Mouse (Mus musculus) embryonic facial prominence, embryonic 10.5 days (tissue): ENCODE measurements at regions not wholly inside any gene's neighbourhood (a gene's known extent, or its start where the extent isn't known, plus 50 kb on each side); places are given as distances from the start of the nearest gene placed in this dataset.

Experiments used
- DNase-seq: peaks from one replicate; pipeline ENCODE4 v3.0.0-alpha.2; 2017; ENCODE audit warnings: low spot score
- H3K27ac ChIP-seq: fragments of 300-500 bp; sonication (generic); replicated peaks from 2 replicates; pipeline ENCODE4 v1.5.1; 2016; ENCODE audit warnings: mild to moderate bottlenecking
- H3K27me3 ChIP-seq: fragments of 300-500 bp; sonication (generic); replicated peaks from 2 replicates; pipeline ENCODE4 v1.6.1; 2016; ENCODE audit warnings: low read depth, mild to moderate bottlenecking; ENCODE audit not compliant: poor library complexity, severe bottlenecking
- H3K36me3 ChIP-seq: fragments of 300-500 bp; sonication (generic); replicated peaks from 2 replicates; pipeline ENCODE4 v1.6.1; 2016; ENCODE audit warnings: mild to moderate bottlenecking, moderate library complexity
- H3K4me1 ChIP-seq: fragments of 300-500 bp; sonication (generic); 2 replicates; pipeline ENCODE4 v1.6.1; 2016
- H3K4me3 ChIP-seq: fragments of 300-500 bp; sonication (generic); 2 replicates; pipeline ENCODE4 v1.5.1; 2016; ENCODE audit warnings: mild to moderate bottlenecking, moderate library complexity
- H3K9me3 ChIP-seq: fragments of 300-500 bp; sonication (generic); 2 replicates; pipeline ENCODE4 v1.6.1; 2016; ENCODE audit warnings: mild to moderate bottlenecking
- WGBS: fragments of 180-500 bp; shearing (Covaris S2); methylation state at CpG from one replicate; pipeline ENCODE4 v1.1.7; 2016; 5-methylcytosine and 5-hydroxymethylcytosine counted together

- Histone ChIP-seq H3K27ac (no peak overlapping the region), H3K36me3 (no peaks in the 10 kb centered on the region), H3K4me1 (no peaks in the 10 kb centered on the region), H3K4me3 (no peak overlapping the region), H3K9me3 (no peaks in the 10 kb centered on the region), H3K27me3 (no peaks in the 10 kb centered on the region)
- 92% methylated on average over 4 of the region's 4 CpGs for WGBS
- DNase-seq: no peak
These were observed 55.1 kb upstream of the Galnt15 start for GRCm38 (mm10) chr14:31973702-31974101.

DNA sequence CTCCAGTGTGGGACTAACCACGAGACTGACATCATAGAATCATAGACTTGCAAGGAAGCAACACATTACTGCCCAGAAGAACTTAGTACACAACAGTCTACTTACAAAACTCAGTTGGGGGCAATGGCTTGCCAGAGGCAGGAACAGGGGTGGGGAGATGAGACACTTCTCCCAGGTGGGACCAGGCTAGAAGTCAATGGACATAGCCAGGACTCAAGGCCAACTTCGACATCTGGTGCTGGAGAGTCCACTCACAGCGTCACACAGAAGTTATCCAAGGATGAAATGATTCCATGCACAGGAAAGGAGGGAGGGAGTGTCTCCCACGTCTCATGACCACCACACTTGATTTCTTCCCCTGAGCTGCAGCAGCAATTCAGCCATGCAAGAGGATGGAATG lies 50.6 kb upstream of the Galnt15 start:
- WGBS: 79% methylated on average over 4 of the region's 4 CpGs
- Histone ChIP-seq H3K4me3 (no peak overlapping the region), H3K36me3 (no peaks in the 10 kb centered on the region), H3K9me3 (no peaks in the 10 kb centered on the region), H3K27me3 (no peaks in the 10 kb centered on the region), H3K27ac (no peak overlapping the region), H3K4me1 (no peaks in the 10 kb centered on the region)
- DNase-seq: no peak

- H3K4me1 ChIP-seq: no peaks in the 10 kb centered on the region
- no peaks in the 10 kb centered on the region for H3K27me3 ChIP-seq
- no peak for DNase-seq
- 70% methylated on average over 3 of the region's 3 CpGs for whole genome bisulfite sequencing
- no peaks in the 10 kb centered on the region for H3K36me3 ChIP-seq
- no peak overlapping the region for H3K4me3 ChIP-seq
- H3K27ac ChIP-seq: no peak overlapping the region
- no peaks in the 10 kb centered on the region for H3K9me3 ChIP-seq
These were observed 50.1 kb upstream of the Galnt15 start for GRCm38 (mm10) chr14:31978690-31979089.
